Mouse (Mus musculus): ENCODE data around the gene Arrb1.

The Arrb1 gene

GRCm38 (mm10) chr7:99627366-99627765 lies 92.1 kb downstream of the Arrb1 start:
- DNase-seq (ENCODE audit: low spot score in 2 of 2) = peak in 1 of 2 experiments; percentile 59

- no peak for DNase-seq (ENCODE audit: low spot score in 2 of 2)
Measured at GRCm38 (mm10) chr7:99632286-99632685, 97.0 kb downstream of the Arrb1 start.

DNA sequence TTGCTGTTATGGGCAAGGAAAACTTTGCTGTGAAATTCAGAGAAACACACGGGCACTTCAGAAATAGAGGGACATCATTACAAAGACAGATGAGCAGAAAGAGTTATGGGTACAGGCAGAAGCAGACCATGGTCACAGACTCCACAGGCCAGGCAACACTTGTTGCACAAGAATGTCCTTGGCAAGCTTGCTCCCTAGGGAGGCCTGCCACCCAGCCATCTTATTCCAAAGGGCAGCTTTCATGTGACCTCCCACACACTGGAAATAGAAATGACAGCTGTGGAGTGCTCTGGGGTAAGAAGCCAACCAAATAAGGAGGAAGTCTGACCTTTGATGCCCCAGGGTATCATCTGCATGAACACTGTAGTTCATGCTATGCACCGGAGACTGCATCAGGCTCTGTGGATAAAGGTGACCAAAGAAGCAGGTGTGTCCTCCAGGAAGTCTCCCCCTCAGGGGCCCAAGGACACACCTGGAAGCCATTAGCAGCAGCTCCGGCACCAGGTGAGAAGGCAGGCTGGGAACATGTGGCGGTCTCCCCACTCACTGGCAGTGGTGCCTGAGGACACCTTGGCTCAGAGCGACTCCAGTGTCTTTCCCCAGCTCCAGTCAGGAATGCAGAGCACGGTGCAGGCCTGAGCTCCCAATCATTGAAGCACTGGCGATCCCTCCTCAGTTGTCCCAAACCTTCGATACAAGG lies 98.8 kb downstream of the Arrb1 start:
- DNase-seq (ENCODE audit: low spot score in 2 of 2) = peak in 1 of 2 experiments; percentile 57

GRCm38 (mm10) chr7:99641245-99641644 lies 106.0 kb downstream of the Arrb1 start:
- DNase-seq (ENCODE audit: low spot score in 2 of 2) = no peak

DNA sequence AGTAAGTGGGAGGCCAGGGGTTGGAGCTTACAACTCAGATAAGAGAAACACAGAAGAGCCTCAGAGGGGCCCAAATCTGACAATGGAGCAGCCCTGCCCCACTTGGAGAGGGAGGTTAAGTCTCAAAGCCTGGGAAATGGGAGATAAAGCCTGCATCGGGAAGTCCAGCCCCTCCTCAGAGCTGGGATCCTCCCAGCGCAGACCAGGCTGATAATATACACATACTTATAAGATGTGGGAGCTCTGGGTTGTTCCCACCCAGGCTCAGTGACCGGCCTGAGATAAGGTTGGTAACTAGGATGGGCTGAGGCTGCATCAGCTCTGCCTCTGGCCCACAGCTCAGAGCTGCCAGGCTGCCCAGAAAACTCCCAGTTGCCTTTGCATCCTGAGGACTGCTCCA lies 106.8 kb downstream of the Arrb1 start:
- DNase-seq (ENCODE audit: low spot score in 2 of 2) = peak in 1 of 2 experiments; percentile 32

DNA sequence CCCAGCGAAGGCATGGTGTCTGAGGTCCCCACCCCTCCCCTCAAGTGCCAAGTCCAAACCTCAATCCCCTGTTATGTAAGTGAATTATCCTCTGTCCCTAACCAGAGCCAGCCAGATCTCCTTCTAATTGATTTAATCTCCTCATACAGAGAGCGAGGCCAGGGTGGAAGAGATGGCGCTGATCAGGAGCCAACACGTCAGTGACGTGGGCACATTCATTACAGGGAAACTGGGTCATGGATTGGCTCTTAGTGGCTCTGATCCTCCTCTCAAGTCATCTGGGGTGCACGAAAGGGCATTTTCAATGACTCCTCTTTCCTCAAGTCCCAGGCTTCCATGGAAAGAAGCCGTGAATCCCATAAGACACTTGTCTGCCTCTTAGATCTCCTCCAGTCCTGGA lies 109.4 kb downstream of the Arrb1 start:
- DNase-seq (ENCODE audit: low spot score in 2 of 2) = no peak

DNA sequence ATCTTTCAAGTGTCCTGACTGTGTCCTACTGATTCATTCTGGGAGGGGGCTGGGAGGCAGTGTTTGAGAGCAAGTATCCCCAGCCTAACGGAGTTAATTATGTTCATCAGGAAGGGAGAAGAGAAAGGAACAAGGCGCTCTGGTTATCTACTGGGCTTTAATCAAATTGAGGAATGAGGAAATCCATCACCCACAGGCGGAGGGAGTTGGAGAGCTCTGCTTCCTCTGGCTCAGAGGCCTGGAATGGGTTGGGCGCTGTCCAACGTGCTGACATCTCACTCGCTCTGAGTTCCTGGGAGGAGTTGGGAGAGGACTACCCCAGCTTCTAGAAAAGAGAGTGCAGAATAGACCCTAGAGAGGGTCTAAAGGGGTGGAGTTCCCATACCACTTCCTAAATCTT lies 113.4 kb downstream of the Arrb1 start:
- no peak for DNase-seq (ENCODE audit: low spot score in 2 of 2)

DNA sequence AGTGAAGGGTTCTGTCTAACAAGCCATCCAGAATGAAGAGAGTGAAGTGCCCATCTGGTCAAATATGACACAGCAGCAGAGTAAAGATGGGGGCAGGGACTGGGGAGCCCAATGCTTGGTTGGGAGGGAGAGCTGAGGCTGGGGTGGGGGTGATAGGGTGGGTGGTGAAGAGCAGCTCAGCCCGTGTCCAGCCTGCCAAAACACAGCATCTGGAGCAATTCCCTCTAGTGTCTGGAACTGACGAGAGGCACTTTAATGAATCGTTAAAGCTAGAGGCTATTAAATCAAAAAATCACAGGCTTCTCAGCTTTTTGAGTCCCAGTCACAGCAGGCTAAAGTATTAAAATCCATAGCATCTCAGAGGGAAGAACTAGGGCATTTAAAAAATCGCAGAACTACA lies 114.3 kb downstream of the Arrb1 start:
- no peak for DNase-seq (ENCODE audit: low spot score in 2 of 2)

- DNase-seq (ENCODE audit: low spot score in 2 of 2) = no peak
Measured at GRCm38 (mm10) chr7:99654244-99654643, 119.0 kb downstream of the Arrb1 start.
